Mouse (Mus musculus): ENCODE results near the gene Sdf2l1. TPM values are rescaled to one million over a fixed set of nuclear protein-coding genes. Genes with fewer than 3 reads are reported as not detected.

Gene Sdf2l1
- total RNA-seq, 2 experiments from 2014 or later = 3.4 to 7.1 TPM

- intact Hi-C loops (cut with DNase I) = loop anchor here (5.0 kb wide), 1 partner anchor 167 kb away; no protein-coding TSS in a partner anchor
Measured at GRCm38 (mm10) chr16:17124871-17125520, 7.2 kb downstream of the Sdf2l1 start, which contains the start of gene 2610318N02Rik. 2610318N02Rik (minus strand) TSS chr16:17125167.

GRCm38 (mm10) chr16:17124119-17124870, 7.9 kb downstream of the Sdf2l1 start:
- intact Hi-C loops (cut with DNase I) = no loop called here
- no peak for DNase-seq

More at GRCm38 (mm10) chr16:17124871-17125520, 7.2 kb downstream of the Sdf2l1 start, which contains the start of gene 2610318N02Rik:
- peak; percentile 67 to 75 for DNase-seq

GRCm38 (mm10) chr16:17121569-17121968, 10.6 kb downstream of the Sdf2l1 start:
- intact Hi-C loops (cut with DNase I) = no loop called here
- no peak for DNase-seq

GRCm38 (mm10) chr16:17117309-17117799, 14.8 kb downstream of the Sdf2l1 start:
- intact Hi-C loops (cut with DNase I) = no loop called here
- DNase-seq = peak; percentile 12 to 17

GRCm38 (mm10) chr16:17110771-17111743, 21.1 kb downstream of the Sdf2l1 start, which contains the start of gene Ppil2:
Ppil2 (minus strand) TSS chr16:17111257.
- DNase-seq = peak; percentile 80 to 84
- intact Hi-C loops (cut with DNase I) = no loop called here

- DNase-seq = no peak
Measured at GRCm38 (mm10) chr16:17104600-17104999, 27.6 kb downstream of the Sdf2l1 start.

GRCm38 (mm10) chr16:17102630-17103220, 29.5 kb downstream of the Sdf2l1 start:
- no peak for DNase-seq

More at GRCm38 (mm10) chr16:17104600-17104999, 27.6 kb downstream of the Sdf2l1 start:
- intact Hi-C loops (cut with DNase I) = no loop called here

GRCm38 (mm10) chr16:17096938-17097337, 35.2 kb downstream of the Sdf2l1 start:
- intact Hi-C loops (cut with DNase I) = no loop called here

More at GRCm38 (mm10) chr16:17102630-17103220, 29.5 kb downstream of the Sdf2l1 start:
- intact Hi-C loops (cut with DNase I) = no loop called here

GRCm38 (mm10) chr16:17088346-17088745, 43.8 kb downstream of the Sdf2l1 start:
- intact Hi-C loops (cut with DNase I) = no loop called here
- no peak for DNase-seq

More at GRCm38 (mm10) chr16:17096938-17097337, 35.2 kb downstream of the Sdf2l1 start:
- DNase-seq = no peak

GRCm38 (mm10) chr16:17086669-17087193, 45.5 kb downstream of the Sdf2l1 start:
- intact Hi-C loops (cut with DNase I) = no loop called here
- no peak for DNase-seq

- DNase-seq = no peak
- intact Hi-C loops (cut with DNase I) = no loop called here
Measured at GRCm38 (mm10) chr16:17086241-17086640, 45.9 kb downstream of the Sdf2l1 start.

GRCm38 (mm10) chr16:17085636-17086035, 46.5 kb downstream of the Sdf2l1 start:
- intact Hi-C loops (cut with DNase I) = no loop called here
- DNase-seq = peak; percentile 29 to 43

- intact Hi-C loops (cut with DNase I) = no loop called here
- DNase-seq = peak; percentile 21 to 42
Measured at GRCm38 (mm10) chr16:17082121-17082792, 49.9 kb downstream of the Sdf2l1 start.

Small RNA genes lying within 50 kb of the gene (microRNA-seq; reads per million reads assigned to microRNA genes)
- gene Mir130b (600 to 761 reads per million in 2 experiments), gene Mir301b (8.3 to 47.6 reads per million in 2 experiments)

Other genes starting within 250 kb of the Sdf2l1 start
- gene Ppm1f, start 235.9 kb downstream of the Sdf2l1 start, total RNA-seq (2021) = 10 to 100 TPM; 43.4 to 49.0 TPM
- gene Mapk1, start 149.0 kb downstream of the Sdf2l1 start, total RNA-seq (2021) = 100 to 1,000 TPM; 121 TPM
- gene Ypel1, start 62.7 kb downstream of the Sdf2l1 start, total RNA-seq (2021) = 1 to 10 TPM; 4.4 to 4.7 TPM
- gene Ppil2, start 21.1 kb downstream of the Sdf2l1 start, total RNA-seq (2021) = 10 to 100 TPM; 48.9 TPM
- 1 to 10 TPM in 1 of 2 experiments, under 1 TPM in 1; 0.45 to 2.1 TPM for gene 2610318N02Rik, start 7.2 kb downstream of the Sdf2l1 start, total RNA-seq (2021)
- gene Ydjc, start 12.2 kb upstream of the Sdf2l1 start, total RNA-seq (2021) = 1 to 10 TPM; 1.6 to 2.2 TPM
- gene Ccdc116, start 14.8 kb upstream of the Sdf2l1 start, total RNA-seq (2021) = under 1 TPM; 0.10 to 0.17 TPM
- 100 to 1,000 TPM; 133 to 137 TPM for gene Ube2l3, start 70.3 kb upstream of the Sdf2l1 start, total RNA-seq (2021)
- gene Rimbp3, start 76.2 kb upstream of the Sdf2l1 start, total RNA-seq (2021) = under 1 TPM; 0.19 to 0.27 TPM
- gene Hic2, start 101.2 kb upstream of the Sdf2l1 start, total RNA-seq (2021) = 1 to 10 TPM; 3.7 to 4.1 TPM
- 1 to 10 TPM; 5.0 to 5.5 TPM for gene Tmem191c, start 143.7 kb upstream of the Sdf2l1 start, total RNA-seq (2021)
- 1 to 10 TPM; 2.8 to 3.0 TPM for gene Serpind1, start 199.0 kb upstream of the Sdf2l1 start, total RNA-seq (2021)

All from heart, postnatal 10 days (tissue).